Mouse (Mus musculus) limb, embryonic 11.5 days (tissue): ENCODE data around the gene Cldn15. TPM values are rescaled to one million over a fixed set of nuclear protein-coding genes. Genes with fewer than 3 reads are reported as not detected.

ENCODE experiments used
- ATAC-seq: fragments of 200-750 bp; cut with Nextera tagmentation; 2 replicates; pipeline ENCODE4 v1.8.0; 2017; ENCODE audit warnings: low read depth; ENCODE audit not compliant: insufficient number of reproducible peaks, low FRiP score, low TSS enrichment
- DNase-seq: peaks from one replicate; pipeline ENCODE4 v3.0.0-alpha.2; 2015; ENCODE audit warnings: low spot score
- H3K27ac ChIP-seq: fragments of 300-500 bp; sonication (generic); replicated peaks from 2 replicates; pipeline ENCODE4 v1.5.1; 2014; ENCODE audit warnings: low read depth, mild to moderate bottlenecking, low read length
- H3K27me3 ChIP-seq: fragments of 300-500 bp; sonication (generic); 2 replicates; pipeline ENCODE4 v1.6.1; 2014; ENCODE audit warnings: mild to moderate bottlenecking, low read length, mixed read lengths; ENCODE audit not compliant: control insufficient read depth, insufficient read depth
- H3K36me3 ChIP-seq: fragments of 300-500 bp; sonication (generic); 2 replicates; pipeline ENCODE4 v1.6.1; 2014; ENCODE audit warnings: mild to moderate bottlenecking, low read length, moderate library complexity, mixed read lengths; ENCODE audit not compliant: control insufficient read depth, insufficient read depth
- H3K4me1 ChIP-seq: fragments of 300-500 bp; sonication (generic); 2 replicates; pipeline ENCODE4 v1.6.1; 2014; ENCODE audit warnings: low read length, mixed read lengths; ENCODE audit not compliant: control insufficient read depth, insufficient read depth
- H3K4me2 ChIP-seq: fragments of 300-500 bp; sonication (generic); 2 replicates; pipeline ENCODE4 v1.6.1; 2014; ENCODE audit warnings: low read depth, mild to moderate bottlenecking, moderate library complexity; ENCODE audit not compliant: severe bottlenecking
- H3K4me3 ChIP-seq: fragments of 300-500 bp; sonication (generic); 2 replicates; pipeline ENCODE4 v1.5.1; 2014; ENCODE audit warnings: low read depth, low read length
- H3K9ac ChIP-seq: fragments of 300-500 bp; sonication (generic); 2 replicates; pipeline ENCODE4 v1.6.1; 2014; ENCODE audit warnings: mild to moderate bottlenecking, low read length
- H3K9me3 ChIP-seq: fragments of 300-500 bp; sonication (generic); 2 replicates; pipeline ENCODE4 v1.6.1; 2016; ENCODE audit warnings: low read length; ENCODE audit not compliant: control insufficient read depth
- WGBS: fragments of 180-500 bp; shearing (Covaris S2); extraction: QIAGEN DNeasy Blood & Tissue Kit; methylation state at CpG from one replicate; pipeline ENCODE4 v1.1.7; 2014; 5-methylcytosine and 5-hydroxymethylcytosine counted together
- polyA plus RNA-seq: library from polyadenylated mRNA; unstranded; fragments of >200 nt; fragmentation: Nextera tagmentation; extraction: Ambion mirVana; gene quantifications from 2 replicates; pipeline ENCODE4 v1.2.1, GENCODE M21; 2014

The Cldn15 gene
- polyA plus RNA-seq, 1 experiment from 2014 or later = 0.08 TPM

DNA sequence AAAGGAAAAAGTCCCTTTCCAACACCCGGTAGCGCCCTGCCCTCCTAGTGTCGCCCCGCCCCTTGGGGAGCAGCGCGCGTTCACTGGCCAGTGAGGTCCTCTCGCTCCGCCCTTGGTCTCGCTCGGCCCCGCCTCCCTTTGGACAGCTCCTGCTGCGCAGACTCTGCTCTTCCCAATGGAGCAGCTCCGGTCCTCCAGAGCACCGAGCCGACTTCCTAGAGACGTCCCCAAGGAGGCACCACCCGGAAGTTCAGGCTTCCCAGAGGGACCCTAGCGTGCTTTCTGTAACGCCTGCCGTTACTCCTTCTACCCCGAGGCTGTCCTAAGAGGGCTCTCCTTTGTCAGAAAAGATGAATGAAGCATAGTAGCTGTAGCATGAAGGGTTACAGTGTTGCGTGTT, 13.4 kb upstream of the Cldn15 start, which contains the start of gene Fis1:
Gene Fis1 (plus strand): TSS at position 261 of the 400 bp plus-strand sequence.
- Histone ChIP-seq H3K9ac (peak within 1 kb of the TSS; percentile 72), H3K27me3 (no peaks in the 10 kb centered on the region), H3K9me3 (no peaks in the 10 kb centered on the region), H3K27ac (no peak within 1 kb of the TSS), H3K4me3 (peak within 1 kb of the TSS; percentile 73), H3K4me1 (0 out of 2 replicates have a peak, but pooled peaks cover 4% of the 10 kb centered on the region), H3K36me3 (no peaks in the 10 kb centered on the region), H3K4me2 (peak within 1 kb of the TSS; percentile 67)
- ATAC-seq (peak; percentile 96), DNase-seq (peak; percentile 99)
- WGBS = 1% methylated on average over 23 of the region's 23 CpGs

DNA sequence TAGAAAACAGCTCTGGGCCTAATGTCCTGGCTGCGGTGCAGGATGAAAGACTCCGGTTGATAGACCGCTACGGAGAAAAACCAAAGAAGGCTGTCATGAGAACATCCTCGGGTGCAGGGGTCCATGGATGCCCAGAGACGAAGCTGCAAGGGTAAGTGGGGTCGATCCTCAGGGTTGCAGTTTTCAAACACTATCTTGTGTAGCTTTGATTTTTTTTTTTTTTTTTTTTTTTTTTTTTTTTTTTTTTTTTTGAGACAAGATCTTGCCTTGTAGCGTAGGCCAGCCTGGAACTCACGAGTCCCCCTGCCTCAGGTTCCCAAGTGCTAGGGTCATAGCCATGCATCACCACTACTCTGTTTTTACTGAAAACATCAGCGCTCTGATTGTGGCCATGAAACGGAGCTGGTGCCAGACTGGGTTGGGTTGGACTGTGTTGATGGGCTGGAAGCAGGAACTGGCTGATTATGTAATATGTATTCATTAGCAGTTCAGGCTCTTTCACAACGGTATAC, 12.9 kb upstream of the Cldn15 start:
- ATAC-seq (no peak), DNase-seq (peak; percentile 28)
- Histone ChIP-seq H3K4me3 (peak overlapping the region; percentile 73), H3K4me2 (peak overlapping the region; percentile 67), H3K9me3 (no peaks in the 10 kb centered on the region), H3K27me3 (no peaks in the 10 kb centered on the region), H3K36me3 (no peaks in the 10 kb centered on the region), H3K27ac (no peak overlapping the region), H3K9ac (peak overlapping the region; percentile 72), H3K4me1 (0 out of 2 replicates have a peak, but pooled peaks cover 4% of the 10 kb centered on the region)
- WGBS = 4% methylated on average over 12 of the region's 12 CpGs

DNA sequence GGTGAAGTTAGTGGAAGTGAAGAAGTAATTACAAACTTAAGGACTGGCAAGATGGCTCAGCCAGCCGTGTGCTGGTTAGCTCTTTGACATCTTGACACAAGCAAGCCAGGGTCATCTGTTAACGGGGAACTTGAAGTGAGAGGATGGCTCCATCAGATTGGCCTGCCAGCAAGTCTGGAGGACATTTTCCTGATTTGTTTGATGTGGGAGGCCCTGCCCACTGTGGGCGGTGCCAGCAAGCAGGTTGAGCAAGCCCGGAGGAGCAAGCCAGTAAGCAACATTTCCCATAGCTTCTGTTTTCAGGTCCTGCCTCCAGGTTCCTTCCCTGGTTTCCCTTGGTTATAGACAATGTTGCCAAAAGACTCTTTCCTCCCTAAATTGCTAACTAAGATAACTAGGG, 10.8 kb upstream of the Cldn15 start:
- Histone ChIP-seq H3K4me1 (0 out of 2 replicates have a peak, but pooled peaks cover 4% of the 10 kb centered on the region), H3K9ac (no peak overlapping the region), H3K4me2 (no peak overlapping the region), H3K27me3 (no peaks in the 10 kb centered on the region), H3K36me3 (no peaks in the 10 kb centered on the region), H3K27ac (no peak overlapping the region), H3K4me3 (no peak overlapping the region), H3K9me3 (no peaks in the 10 kb centered on the region)
- ATAC-seq (no peak), DNase-seq (no peak)
- 75% methylated on average over 4 of the region's 4 CpGs for WGBS

DNA sequence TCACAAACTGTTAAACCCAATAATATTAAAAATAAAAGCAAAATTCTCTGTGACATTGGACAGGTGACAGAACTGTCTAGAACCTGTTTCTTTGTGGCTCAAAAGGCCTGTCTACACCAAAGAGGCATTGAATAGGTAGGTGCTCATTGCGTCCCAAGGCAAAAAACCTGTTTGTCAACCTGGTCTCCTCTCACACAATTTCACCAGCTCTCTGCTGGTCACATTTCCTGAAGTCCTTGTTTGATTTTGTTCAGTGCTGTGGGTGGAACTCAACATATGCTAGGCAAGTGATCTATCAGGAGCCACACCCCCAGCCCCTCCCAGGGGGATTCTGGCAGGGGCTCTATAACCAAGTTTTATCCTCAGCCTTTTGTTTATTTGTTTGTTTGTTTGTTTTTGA, 9.2 kb upstream of the Cldn15 start:
- WGBS = 94% methylated on average over 1 of the region's 1 CpGs
- Histone ChIP-seq H3K9me3 (no peaks in the 10 kb centered on the region), H3K4me1 (0 out of 2 replicates have a peak, but pooled peaks cover 4% of the 10 kb centered on the region), H3K9ac (no peak overlapping the region), H3K4me2 (no peak overlapping the region), H3K36me3 (no peaks in the 10 kb centered on the region; the same call in 1 of the 2 replicates), H3K27me3 (no peaks in the 10 kb centered on the region), H3K4me3 (no peak overlapping the region), H3K27ac (no peak overlapping the region)
- ATAC-seq (no peak), DNase-seq (no peak)

DNA sequence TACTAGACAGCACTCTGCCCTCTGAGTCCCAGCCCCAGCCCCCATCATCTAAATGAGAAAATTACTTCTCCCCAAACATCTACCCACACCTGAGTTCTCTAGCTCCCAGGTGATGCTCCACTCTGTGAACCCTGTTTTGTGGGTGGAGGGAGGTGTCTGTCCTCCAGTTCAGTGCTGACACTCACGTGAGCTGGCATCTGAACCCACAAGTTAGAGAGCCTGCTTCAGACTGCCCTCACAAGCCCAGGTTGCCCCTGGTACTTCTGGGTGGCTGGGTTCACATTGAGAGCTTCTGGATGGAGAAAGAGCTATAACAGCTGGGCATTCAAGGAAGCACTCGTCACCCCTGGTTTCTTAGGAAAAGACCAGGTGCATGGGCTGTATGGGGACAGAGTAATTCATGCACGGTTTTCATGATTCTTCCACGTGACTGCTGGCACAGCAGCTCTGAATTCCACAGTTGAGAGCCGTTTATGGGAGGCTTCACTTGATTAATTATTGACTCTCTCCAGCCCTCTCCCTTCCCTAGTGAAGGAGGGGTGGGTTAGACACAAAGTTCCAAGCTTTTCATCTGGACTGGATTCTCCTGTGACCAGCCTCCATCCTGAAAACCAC, 7.3 kb upstream of the Cldn15 start:
- H3K36me3 ChIP-seq = peaks cover 2% of the 10 kb centered on the region; the same call in 1 of the 2 replicates
- no peaks in the 10 kb centered on the region for H3K27me3 ChIP-seq
- no peak overlapping the region for H3K4me2 ChIP-seq
- no peaks in the 10 kb centered on the region for H3K9me3 ChIP-seq
- peaks cover 2% of the 10 kb centered on the region; the same call in 1 of the 2 replicates for H3K4me1 ChIP-seq
- no peak overlapping the region for H3K27ac ChIP-seq
- H3K4me3 ChIP-seq = no peak overlapping the region
- ATAC-seq = no peak
- H3K9ac ChIP-seq = no peak overlapping the region
- 87% methylated on average over 5 of the region's 5 CpGs for WGBS
- no peak for DNase-seq

DNA sequence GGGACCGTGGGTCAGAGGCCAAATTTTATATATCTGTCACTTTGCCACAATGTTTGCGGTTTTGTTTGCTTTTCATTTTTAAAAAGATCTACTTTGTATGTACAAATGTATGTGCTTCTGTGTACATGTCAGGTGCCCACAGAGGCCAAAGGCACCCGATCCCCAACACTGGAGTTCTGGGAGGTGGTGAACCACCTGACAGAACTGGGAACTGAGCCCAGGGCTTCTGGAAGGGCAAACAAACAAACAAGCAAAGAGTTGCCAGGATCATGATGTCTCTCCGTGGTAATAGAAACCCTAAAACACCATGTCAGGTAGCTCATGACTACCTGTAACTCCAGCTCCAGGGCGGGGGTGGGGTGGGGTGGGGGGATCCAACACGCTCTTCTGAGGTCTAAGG, 6.4 kb upstream of the Cldn15 start:
- H3K4me3 ChIP-seq = no peak overlapping the region
- H3K27me3 ChIP-seq = no peaks in the 10 kb centered on the region
- 91% methylated on average over 6 of the region's 6 CpGs for WGBS
- H3K36me3 ChIP-seq = peaks cover 10% of the 10 kb centered on the region
- ATAC-seq (no peak), DNase-seq (no peak)
- no peak overlapping the region for H3K4me2 ChIP-seq
- no peaks in the 10 kb centered on the region; the same call in 1 of the 2 replicates for H3K4me1 ChIP-seq
- H3K27ac ChIP-seq = no peak overlapping the region
- no peak overlapping the region for H3K9ac ChIP-seq
- no peaks in the 10 kb centered on the region for H3K9me3 ChIP-seq

DNA sequence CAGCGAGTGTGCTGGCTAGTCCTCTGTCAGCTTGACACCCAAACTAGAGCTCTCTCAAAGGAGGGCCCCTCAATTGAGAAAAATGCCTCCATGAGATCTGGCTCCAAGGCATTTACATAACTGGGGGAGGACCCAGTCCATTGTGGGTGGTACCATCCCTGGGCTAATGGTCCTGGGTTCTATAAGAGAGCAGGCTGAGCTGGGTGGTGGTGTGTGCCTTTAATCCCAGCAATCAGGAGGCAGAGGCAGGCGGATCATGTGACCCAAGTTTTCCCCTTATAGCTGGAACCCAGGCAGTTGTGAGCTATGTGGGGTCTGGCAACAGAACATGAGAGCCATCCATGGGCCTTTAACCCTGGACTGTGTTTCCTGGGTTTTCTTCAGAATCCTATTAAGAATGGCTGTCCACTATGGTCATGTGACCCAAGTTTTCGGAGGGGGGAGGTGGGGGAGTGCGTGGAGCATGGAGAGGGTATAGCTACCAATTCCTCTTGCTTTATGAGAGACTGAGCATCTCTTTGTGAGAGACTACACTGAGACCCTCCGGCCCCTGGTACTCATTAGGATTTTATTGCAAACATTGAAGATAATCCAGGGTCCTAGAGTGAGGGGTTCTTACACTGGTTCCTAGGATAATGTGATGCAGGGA, 5.0 kb upstream of the Cldn15 start:
- H3K9me3 ChIP-seq = no peaks in the 10 kb centered on the region
- WGBS = 21% methylated on average over 5 of the region's 5 CpGs
- H3K4me3 ChIP-seq = peak overlapping the region; percentile 68
- H3K4me1 ChIP-seq = no peaks in the 10 kb centered on the region; the same call in 1 of the 2 replicates
- H3K4me2 ChIP-seq = peak overlapping the region; percentile 85
- H3K36me3 ChIP-seq = peaks cover 14% of the 10 kb centered on the region
- ATAC-seq (peak; percentile 7; the same call in 1 of the 2 replicates), DNase-seq (no peak)
- H3K27ac ChIP-seq = peak overlapping the region; percentile 30; the same call in 1 of the 2 replicates
- H3K27me3 ChIP-seq = no peaks in the 10 kb centered on the region
- peak overlapping the region; percentile 75 for H3K9ac ChIP-seq

DNA sequence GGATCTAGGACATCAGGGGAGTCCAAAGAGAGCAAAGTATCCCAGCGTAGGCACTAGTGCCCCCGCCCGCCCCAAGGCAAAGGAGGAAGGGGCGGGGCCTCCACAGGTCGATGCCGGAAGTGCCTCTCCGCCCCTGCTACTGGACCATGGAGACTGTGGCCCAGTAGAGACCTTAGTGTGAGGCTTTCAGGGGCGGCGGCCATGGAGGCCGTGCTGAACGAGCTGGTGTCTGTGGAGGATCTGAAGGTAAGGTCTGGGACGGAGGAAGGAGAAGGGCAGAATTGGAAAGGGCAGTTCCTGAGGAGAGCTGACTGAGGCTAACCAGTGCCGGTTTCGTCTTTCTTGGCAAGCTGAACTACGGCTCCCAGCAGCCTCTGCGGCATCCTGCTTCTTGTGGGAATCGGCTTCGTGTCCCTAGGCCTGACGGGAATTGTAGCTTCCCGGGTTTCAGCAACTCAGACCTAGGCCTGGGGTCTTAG, 4.4 kb upstream of the Cldn15 start:
- Histone ChIP-seq H3K9ac (peak overlapping the region; percentile 75), H3K27ac (peak overlapping the region; percentile 54), H3K27me3 (no peaks in the 10 kb centered on the region), H3K4me1 (no peaks in the 10 kb centered on the region; the same call in 1 of the 2 replicates), H3K9me3 (no peaks in the 10 kb centered on the region), H3K36me3 (peaks cover 15% of the 10 kb centered on the region), H3K4me3 (peak overlapping the region; percentile 68), H3K4me2 (peak overlapping the region; percentile 85)
- ATAC-seq (peak; percentile 85), DNase-seq (peak; percentile 91)
- under 1% methylated on average over 20 of the region's 20 CpGs for WGBS
